Mouse (Mus musculus) heart, embryonic 16.5 days (tissue): ENCODE measurements around the gene Pde4a. TPM values are rescaled to one million over a fixed set of nuclear protein-coding genes. Genes with fewer than 3 reads are reported as not detected.

Source experiments
- ATAC-seq: fragments of 200-750 bp; cut with Nextera tagmentation; replicated peaks from 2 replicates; pipeline ENCODE4 v1.8.0; 2017; ENCODE audit warnings: moderate number of reproducible peaks; ENCODE audit not compliant: insufficient read depth, low FRiP score; ENCODE audit errors: extremely low read depth
- H3K27ac ChIP-seq: fragments of 300-500 bp; sonication (generic); 2 replicates; pipeline ENCODE4 v1.5.1; 2014; ENCODE audit warnings: mild to moderate bottlenecking, low read length, control low read depth, moderate library complexity
- H3K27me3 ChIP-seq: fragments of 300-500 bp; sonication (generic); 2 replicates; pipeline ENCODE4 v1.6.1; 2014; ENCODE audit warnings: low read length, mixed read lengths; ENCODE audit not compliant: control insufficient read depth, insufficient read depth
- H3K36me3 ChIP-seq: fragments of 300-500 bp; sonication (generic); 2 replicates; pipeline ENCODE4 v1.6.1; 2014; ENCODE audit not compliant: control insufficient read depth, insufficient read depth
- H3K4me1 ChIP-seq: fragments of 300-500 bp; sonication (generic); 2 replicates; pipeline ENCODE4 v1.6.1; 2014; ENCODE audit warnings: low read length, mixed read lengths; ENCODE audit not compliant: control insufficient read depth, insufficient read depth
- H3K4me2 ChIP-seq: fragments of 300-500 bp; sonication (generic); 2 replicates; pipeline ENCODE4 v1.6.1; 2014; ENCODE audit warnings: low read depth, mild to moderate bottlenecking, control low read depth, low read length
- H3K4me3 ChIP-seq: fragments of 300-500 bp; sonication (generic); 2 replicates; pipeline ENCODE4 v1.5.1; 2014; ENCODE audit warnings: mild to moderate bottlenecking, control low read depth, low read length
- H3K9ac ChIP-seq: fragments of 300-500 bp; sonication (generic); 2 replicates; pipeline ENCODE4 v1.6.1; 2014; ENCODE audit warnings: low read length, control low read depth
- H3K9me3 ChIP-seq: fragments of 300-500 bp; sonication (generic); replicated peaks from 2 replicates; pipeline ENCODE4 v1.6.1; 2016; ENCODE audit warnings: low read length; ENCODE audit not compliant: control insufficient read depth
- WGBS: fragments of 180-500 bp; shearing (Covaris S2); extraction: QIAGEN DNeasy Blood & Tissue Kit; methylation state at CpG from one replicate; pipeline ENCODE4 v1.1.7; 2014; 5-methylcytosine and 5-hydroxymethylcytosine counted together
- polyA plus RNA-seq: library from polyadenylated mRNA; unstranded; fragments of >200 nt; fragmentation: Nextera tagmentation; extraction: Ambion mirVana; gene quantifications from 2 replicates; pipeline ENCODE4 v1.2.1, GENCODE M21; 2015

The Pde4a gene
- polyA plus RNA-seq, 1 experiment from 2014 or later: 15.0 TPM

DNA sequence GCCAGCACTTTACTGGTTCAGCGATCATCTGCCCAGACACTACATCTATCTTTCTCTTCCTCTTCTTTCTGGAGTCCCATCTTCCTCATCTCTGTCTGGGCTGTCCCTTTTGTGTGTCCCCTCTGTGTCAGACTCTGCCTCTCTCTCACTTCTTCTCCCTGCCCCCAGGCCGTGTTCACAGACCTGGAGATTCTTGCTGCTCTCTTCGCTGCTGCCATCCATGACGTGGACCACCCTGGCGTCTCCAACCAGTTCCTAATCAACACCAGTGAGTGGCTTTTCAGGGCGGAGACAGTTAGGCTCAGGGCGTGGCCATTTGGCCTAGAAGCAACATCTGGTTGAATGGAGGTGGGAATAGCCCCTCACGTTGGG lies 38.6 kb downstream of the Pde4a start:
- no peak for ATAC-seq
- no peak overlapping the region for H3K9ac ChIP-seq
- H3K36me3 ChIP-seq: peaks cover 13% of the 10 kb centered on the region; the same call in 1 of the 2 replicates
- H3K27me3 ChIP-seq: no peaks in the 10 kb centered on the region
- 40% methylated on average over 8 of the region's 8 CpGs for WGBS
- no peak overlapping the region for H3K4me3 ChIP-seq
- no peaks in the 10 kb centered on the region for H3K9me3 ChIP-seq
- H3K4me1 ChIP-seq: no peaks in the 10 kb centered on the region
- H3K4me2 ChIP-seq: no peak overlapping the region
- H3K27ac ChIP-seq: no peak overlapping the region

DNA sequence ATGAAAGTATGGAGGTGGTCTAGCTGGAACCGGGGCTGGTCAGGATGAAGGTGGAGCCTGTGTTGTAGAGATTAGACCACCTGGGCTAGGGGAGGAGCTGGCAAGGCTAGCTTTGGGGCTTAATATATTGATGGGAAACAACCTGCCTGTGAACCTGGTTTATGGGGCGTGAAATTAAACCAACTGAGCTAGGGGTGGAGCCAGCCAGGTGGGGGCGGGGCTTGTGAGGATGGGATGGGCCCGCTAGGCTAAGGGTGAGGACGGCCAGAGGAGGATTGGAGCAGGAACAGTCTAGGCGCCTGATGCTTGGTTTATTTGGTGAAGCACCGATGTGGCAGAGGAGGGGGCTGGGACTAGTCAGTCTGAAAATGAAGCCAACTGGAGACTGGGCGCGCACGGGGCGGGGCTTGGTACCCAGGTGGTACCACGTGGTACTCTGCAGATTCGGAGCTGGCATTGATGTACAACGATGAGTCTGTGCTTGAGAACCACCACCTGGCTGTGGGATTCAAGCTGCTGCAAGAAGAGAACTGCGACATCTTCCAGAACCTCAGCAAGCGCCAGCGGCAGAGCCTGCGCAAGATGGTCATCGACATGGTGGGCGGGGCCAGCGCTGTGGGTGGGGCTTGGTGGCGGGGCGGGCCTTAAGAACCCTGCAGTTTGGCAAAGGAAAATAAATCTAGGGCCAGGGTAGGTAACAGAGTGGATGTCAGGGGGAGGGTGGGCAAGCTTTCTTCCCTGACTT lies 39.2 kb downstream of the Pde4a start:
- no peak overlapping the region for H3K9ac ChIP-seq
- peak; percentile 14; the same call in 1 of the 2 replicates for ATAC-seq

DNA sequence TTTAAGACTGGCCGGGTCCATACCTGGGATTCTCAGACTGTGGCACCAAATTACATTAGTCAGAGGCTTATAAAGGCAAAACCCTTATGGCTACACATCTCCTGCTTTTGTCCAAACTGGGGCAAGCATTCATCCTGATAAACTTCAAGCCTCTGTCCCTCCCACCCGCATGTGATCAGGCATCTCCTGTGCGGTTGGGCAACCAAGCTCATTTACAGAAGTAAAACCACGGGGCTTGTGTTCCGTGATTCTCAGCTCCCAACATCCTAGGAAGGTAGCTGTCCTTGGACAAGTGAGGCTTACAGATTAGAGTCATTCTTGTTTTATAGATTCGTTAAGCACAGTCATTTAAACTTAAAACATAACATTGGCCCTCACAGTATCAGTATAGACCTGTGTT lies 41.3 kb downstream of the Pde4a start:
- no peak overlapping the region for H3K4me2 ChIP-seq
- H3K9ac ChIP-seq: no peak overlapping the region
- no peaks in the 10 kb centered on the region for H3K9me3 ChIP-seq
- H3K27ac ChIP-seq: no peak overlapping the region
- peaks cover 15% of the 10 kb centered on the region; the same call in 1 of the 2 replicates for H3K36me3 ChIP-seq
- H3K4me3 ChIP-seq: no peak overlapping the region
- H3K27me3 ChIP-seq: no peaks in the 10 kb centered on the region
- H3K4me1 ChIP-seq: no peaks in the 10 kb centered on the region
- 89% methylated on average over 6 of the region's 6 CpGs for WGBS
- no peak for ATAC-seq

More for the DNA sequence above, 39.2 kb downstream of the Pde4a start:
- H3K27me3 ChIP-seq: no peaks in the 10 kb centered on the region
- no peaks in the 10 kb centered on the region for H3K4me1 ChIP-seq
- no peak overlapping the region for H3K27ac ChIP-seq
- H3K36me3 ChIP-seq: peaks cover 13% of the 10 kb centered on the region; the same call in 1 of the 2 replicates
- H3K9me3 ChIP-seq: no peaks in the 10 kb centered on the region
- peak overlapping the region; percentile 24; the same call in 1 of the 2 replicates for H3K4me3 ChIP-seq
- peak overlapping the region; percentile 48 for H3K4me2 ChIP-seq
- WGBS: 21% methylated on average over 23 of the region's 23 CpGs

DNA sequence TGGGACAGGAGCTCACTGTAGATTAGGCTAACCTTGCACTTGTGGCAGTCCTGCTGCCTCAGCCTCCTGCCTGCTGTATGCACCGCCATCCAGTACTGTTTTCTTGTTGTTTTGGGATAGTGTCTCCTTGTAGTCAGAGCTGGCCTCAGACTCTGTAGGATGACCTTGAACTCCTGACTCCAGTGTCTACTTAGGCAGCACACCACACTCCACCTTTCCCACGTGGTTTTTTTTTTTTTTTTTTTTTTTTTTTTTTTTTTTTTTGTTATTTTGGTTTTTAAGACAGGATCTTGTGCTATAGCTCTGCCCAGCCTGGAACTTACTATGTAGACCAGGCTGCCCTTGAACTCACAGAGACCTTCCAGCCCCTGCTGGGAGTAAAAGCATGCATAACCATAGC lies 43.1 kb downstream of the Pde4a start:
- no peaks in the 10 kb centered on the region for H3K4me1 ChIP-seq
- no peak overlapping the region for H3K9ac ChIP-seq
- H3K4me3 ChIP-seq: no peak overlapping the region
- no peak overlapping the region for H3K27ac ChIP-seq
- WGBS: 71% methylated on average over 2 of the region's 2 CpGs
- H3K4me2 ChIP-seq: no peak overlapping the region
- ATAC-seq: no peak
- peaks cover 15% of the 10 kb centered on the region; the same call in 1 of the 2 replicates for H3K36me3 ChIP-seq
- H3K27me3 ChIP-seq: no peaks in the 10 kb centered on the region
- H3K9me3 ChIP-seq: no peaks in the 10 kb centered on the region

DNA sequence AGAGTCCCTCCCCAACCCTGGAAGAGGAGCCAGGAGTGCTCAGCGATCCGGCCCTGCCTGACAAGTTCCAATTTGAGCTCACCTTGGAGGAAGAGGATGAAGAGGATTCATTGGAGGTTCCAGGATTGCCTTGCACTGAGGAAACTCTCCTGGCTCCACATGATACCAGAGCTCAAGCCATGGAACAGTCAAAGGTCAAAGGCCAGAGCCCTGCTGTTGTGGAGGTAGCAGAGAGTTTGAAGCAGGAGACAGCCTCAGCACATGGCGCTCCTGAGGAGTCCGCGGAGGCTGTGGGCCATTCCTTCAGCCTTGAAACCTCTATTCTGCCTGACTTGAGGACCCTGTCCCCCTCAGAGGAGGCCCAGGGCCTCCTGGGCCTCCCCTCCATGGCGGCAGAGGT lies 45.3 kb downstream of the Pde4a start:
- whole genome bisulfite sequencing: 67% methylated on average over 6 of the region's 6 CpGs
- H3K27me3 ChIP-seq: no peaks in the 10 kb centered on the region
- no peak overlapping the region for H3K4me3 ChIP-seq
- H3K9me3 ChIP-seq: no peaks in the 10 kb centered on the region
- no peak overlapping the region for H3K4me2 ChIP-seq
- H3K9ac ChIP-seq: no peak overlapping the region
- peaks cover 15% of the 10 kb centered on the region; the same call in 1 of the 2 replicates for H3K36me3 ChIP-seq
- no peak overlapping the region for H3K27ac ChIP-seq
- no peaks in the 10 kb centered on the region for H3K4me1 ChIP-seq
- ATAC-seq: no peak

DNA sequence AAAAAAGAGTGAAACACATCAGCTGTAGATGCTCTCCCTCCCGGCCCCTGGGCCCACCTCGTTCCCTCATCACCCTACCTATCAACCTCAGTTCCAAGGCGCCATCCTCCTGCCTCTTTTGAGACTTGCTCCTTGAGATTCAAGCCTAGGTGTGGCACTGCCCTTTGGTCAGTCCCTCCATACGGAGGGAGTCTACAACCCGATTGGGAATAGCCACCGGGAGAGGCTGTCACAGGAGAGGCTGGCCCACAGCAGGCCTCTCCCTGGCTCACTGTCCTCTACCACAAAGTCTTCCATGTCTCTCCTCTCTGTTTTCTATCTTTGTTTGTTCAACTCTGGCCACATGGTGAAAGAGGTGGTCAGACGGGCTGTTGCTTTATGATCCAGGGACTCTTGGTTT lies 46.1 kb downstream of the Pde4a start:
- no peak for ATAC-seq
- Histone ChIP-seq H3K4me1 (no peaks in the 10 kb centered on the region), H3K36me3 (peaks cover 13% of the 10 kb centered on the region; the same call in 1 of the 2 replicates), H3K4me3 (no peak overlapping the region), H3K27me3 (no peaks in the 10 kb centered on the region), H3K27ac (no peak overlapping the region), H3K9ac (no peak overlapping the region), H3K9me3 (no peaks in the 10 kb centered on the region), H3K4me2 (no peak overlapping the region)
- WGBS: 86% methylated on average over 7 of the region's 7 CpGs

DNA sequence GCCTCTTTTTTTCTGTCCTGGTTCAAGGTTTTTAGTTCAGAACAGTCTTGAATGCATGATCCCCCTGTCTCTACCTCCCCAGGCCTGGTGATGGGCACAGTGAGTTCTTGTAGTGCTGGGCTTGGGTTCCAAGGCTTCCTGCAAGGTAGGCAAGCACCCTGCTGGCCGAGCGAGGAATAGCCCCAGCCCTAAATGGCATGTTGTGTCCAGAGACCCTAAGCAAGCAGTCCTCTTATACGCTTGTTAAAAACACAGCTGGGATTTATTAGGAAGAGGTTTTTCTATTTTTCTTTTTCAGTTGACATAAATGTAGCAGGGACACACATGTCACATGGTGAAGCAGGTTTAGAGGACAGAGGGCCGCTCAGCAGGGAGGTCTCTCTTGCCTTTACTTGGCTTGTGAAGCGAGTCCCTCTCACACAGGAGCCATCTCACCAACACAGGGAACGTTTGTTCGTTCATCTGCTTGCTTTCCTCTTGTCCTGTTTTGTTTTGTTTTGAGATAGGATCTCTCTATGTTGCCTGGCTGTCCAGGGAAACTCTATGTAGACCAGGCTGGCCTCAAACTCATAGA lies 48.2 kb downstream of the Pde4a start:
- no peaks in the 10 kb centered on the region for H3K27me3 ChIP-seq
- 42% methylated on average over 7 of the region's 7 CpGs for WGBS
- no peak overlapping the region for H3K27ac ChIP-seq
- no peak overlapping the region for H3K4me3 ChIP-seq
- no peak for ATAC-seq
- H3K36me3 ChIP-seq: peaks cover 7% of the 10 kb centered on the region; the same call in 1 of the 2 replicates
- H3K9ac ChIP-seq: no peak overlapping the region
- no peak overlapping the region for H3K4me2 ChIP-seq
- H3K9me3 ChIP-seq: no peaks in the 10 kb centered on the region
- H3K4me1 ChIP-seq: no peaks in the 10 kb centered on the region

DNA sequence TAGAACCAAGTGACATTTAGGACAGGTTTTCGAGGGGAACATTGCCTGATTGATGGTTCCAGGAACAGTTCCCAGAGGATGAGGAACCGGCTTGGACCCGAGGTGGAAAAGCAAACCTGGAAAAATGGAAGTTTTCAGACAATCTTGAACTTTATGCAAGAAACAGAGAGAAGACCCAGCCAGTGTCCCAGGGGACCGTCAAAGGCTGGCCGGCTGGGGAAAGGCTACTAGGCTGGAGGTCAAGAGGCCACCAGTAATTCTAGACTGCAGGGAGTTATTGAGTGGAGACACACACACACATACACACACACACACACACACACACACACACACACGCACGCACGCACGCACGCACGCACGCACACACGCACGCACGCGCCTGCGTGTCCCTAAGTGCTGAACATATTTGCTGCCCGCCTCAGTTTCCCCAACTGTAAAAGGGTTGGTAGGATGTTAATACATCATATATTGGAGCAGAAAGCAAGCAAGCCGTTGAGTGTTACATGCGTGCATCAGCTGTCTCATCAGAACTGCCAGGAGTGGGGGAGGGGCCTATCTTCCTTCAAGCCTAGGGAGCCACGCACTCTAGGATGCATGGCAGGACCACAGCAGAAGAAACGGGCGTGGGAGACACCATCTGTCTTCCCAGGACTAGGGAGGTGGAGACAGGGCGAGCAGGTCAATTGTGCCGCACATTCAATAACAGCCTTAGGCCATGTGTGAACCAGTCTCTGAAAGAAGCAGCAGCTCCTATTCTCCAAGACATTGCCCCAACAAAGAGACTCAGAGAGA lies 50.7 kb downstream of the Pde4a start:
- 0 out of 2 replicates have a peak, but pooled peaks cover 3% of the 10 kb centered on the region for H3K36me3 ChIP-seq
- H3K27me3 ChIP-seq: no peaks in the 10 kb centered on the region
- no peaks in the 10 kb centered on the region; the same call in 1 of the 2 replicates for H3K9me3 ChIP-seq
- no peak for ATAC-seq
- no peak overlapping the region for H3K4me2 ChIP-seq
- WGBS: 61% methylated on average over 25 of the region's 25 CpGs
- no peak overlapping the region for H3K9ac ChIP-seq
- H3K4me1 ChIP-seq: peaks cover 6% of the 10 kb centered on the region
- H3K4me3 ChIP-seq: no peak overlapping the region
- H3K27ac ChIP-seq: no peak overlapping the region

DNA sequence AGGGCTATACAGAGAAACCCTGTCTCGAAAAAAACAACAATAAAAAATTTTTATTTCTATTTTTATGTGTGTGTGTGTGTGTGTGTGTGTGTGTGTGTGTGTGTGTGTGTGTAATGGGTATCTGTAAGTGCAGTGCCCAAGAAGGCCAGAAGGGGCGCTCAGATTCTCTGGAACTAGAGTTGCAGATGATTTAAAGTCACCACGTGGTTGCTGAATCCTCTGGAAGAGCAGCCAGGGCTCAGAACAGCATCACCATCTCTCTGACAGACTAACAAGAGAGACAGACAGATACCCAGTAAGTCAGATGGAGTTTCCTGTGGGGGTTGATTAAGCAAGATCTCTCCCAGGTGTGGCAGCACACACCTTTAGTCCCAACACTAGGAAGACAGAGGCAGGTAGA lies 54.3 kb downstream of the Pde4a start:
- 51% methylated on average over 3 of the region's 3 CpGs for WGBS
- H3K4me3 ChIP-seq: no peak overlapping the region
- peaks cover 12% of the 10 kb centered on the region for H3K4me1 ChIP-seq
- H3K4me2 ChIP-seq: no peak overlapping the region
- H3K9ac ChIP-seq: no peak overlapping the region
- no peak overlapping the region for H3K27ac ChIP-seq
- H3K36me3 ChIP-seq: no peaks in the 10 kb centered on the region
- no peaks in the 10 kb centered on the region; the same call in none of the 2 replicates for H3K9me3 ChIP-seq
- no peaks in the 10 kb centered on the region for H3K27me3 ChIP-seq
- ATAC-seq: no peak
